Mouse (Mus musculus): ENCODE data around the gene Tex26. TPM values are rescaled to one million over a fixed set of nuclear protein-coding genes. Genes with fewer than 3 reads are reported as not detected.

Tex26 gene
- polyA plus RNA-seq, 1 experiment from 2014 or later = 0.14 TPM

DNA sequence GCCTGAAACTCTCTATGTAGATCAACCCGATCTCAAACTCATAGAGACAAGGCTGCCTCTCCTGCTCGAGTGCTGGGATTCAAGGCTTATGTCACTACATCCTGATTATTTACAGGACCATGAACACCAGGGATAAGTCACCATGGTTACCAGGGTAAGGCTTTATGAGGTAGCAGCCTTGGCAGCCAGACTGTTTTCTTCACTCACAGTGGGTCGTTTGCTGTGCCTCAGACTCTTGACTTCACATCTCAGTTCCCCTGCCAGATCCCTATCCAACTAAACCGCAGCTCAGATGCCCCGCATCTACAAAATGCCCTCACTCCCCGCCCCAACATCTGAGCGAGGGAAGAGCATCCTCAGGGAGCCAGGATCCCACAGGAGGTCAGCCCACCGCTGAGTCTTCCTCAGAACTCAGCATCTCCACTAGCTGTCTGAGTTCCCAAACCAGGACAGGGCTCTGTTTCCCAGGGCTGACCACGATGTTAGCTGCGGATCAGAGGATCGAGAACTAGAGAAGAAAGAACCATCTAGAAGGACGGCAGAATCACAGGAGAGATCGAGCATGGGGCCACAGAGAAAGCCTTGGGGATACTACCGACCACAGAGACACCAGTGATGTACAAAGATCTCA is 2.3 kb downstream of the Tex26 start:
- H3K27me3 ChIP-seq (ENCODE audit: insufficient read depth, low read length) = no peaks in the 10 kb centered on the region
- no peak overlapping the region for H3K4me3 ChIP-seq (replicated peaks; ENCODE audit: low read depth, low read length)
- no peaks in the 10 kb centered on the region for H3K9me3 ChIP-seq (replicated peaks; ENCODE audit: low read length)
- H3K9ac ChIP-seq (ENCODE audit: low read depth, low read length) = no peak overlapping the region
- ATAC-seq (replicated peaks; ENCODE audit: low FRiP score, low read depth) (no peak), DNase-seq (ENCODE audit: low spot score) (no peak)
- H3K4me2 ChIP-seq (ENCODE audit: low read length) = no peak overlapping the region
- no peaks in the 10 kb centered on the region for H3K36me3 ChIP-seq (ENCODE audit: insufficient read depth, low read length)
- H3K4me1 ChIP-seq (replicated peaks; ENCODE audit: insufficient read depth, low read length) = no peaks in the 10 kb centered on the region
- 67% methylated on average over 14 of the region's 14 CpGs for WGBS
- no peak overlapping the region for H3K27ac ChIP-seq
- TF ChIP-seq CTCF (IDR thresholded peaks at IDR 0.05; ENCODE audit: low read depth) = no peak

DNA sequence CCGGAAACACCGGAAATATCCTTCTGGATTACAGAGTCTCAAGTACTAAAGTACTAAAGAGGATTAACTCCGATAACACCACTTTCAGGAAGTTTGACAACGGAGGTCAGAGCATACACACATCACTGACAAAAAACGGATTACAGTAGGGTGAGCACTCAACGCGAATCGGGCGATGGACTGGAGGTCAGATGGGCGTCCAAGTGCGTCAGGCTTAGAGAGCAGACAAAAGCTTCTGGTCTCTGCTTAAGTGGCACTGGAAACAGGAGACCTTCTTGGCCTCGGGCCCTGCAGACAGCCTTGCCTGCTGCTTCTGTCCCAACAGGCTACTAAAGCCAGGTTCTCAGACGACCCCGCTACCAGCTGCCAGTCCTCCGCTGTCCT is 2.8 kb downstream of the Tex26 start:
- WGBS = 62% methylated on average over 15 of the region's 15 CpGs
- ATAC-seq (replicated peaks; ENCODE audit: low FRiP score, low read depth) = no peak
- H3K4me1 ChIP-seq (replicated peaks; ENCODE audit: insufficient read depth, low read length) = no peaks in the 10 kb centered on the region

DNA sequence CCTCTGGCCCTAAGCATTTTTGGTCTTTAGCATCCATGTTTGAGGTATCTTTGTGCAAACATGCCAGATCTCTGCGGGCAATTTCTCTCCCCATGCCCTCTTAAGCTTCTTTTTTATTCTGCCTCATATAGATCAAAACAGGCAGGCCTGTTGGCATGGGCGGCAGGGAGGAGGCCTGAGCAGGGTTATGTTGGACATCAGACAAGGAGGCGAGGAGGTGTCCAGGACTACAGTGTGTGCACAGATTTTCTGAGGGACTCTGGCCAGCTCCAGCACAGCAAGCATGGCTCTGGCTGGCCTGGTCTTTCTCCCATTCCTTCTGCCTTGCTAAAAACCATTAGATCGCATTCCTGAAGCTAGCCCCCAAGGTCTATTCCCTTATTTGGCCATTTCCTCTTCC is 5.0 kb downstream of the Tex26 start:
- no peak for TF ChIP-seq CTCF (IDR thresholded peaks at IDR 0.05; ENCODE audit: low read depth)

More for the DNA sequence above, 2.8 kb downstream of the Tex26 start:
- Histone ChIP-seq H3K36me3 (ENCODE audit: insufficient read depth, low read length) (no peaks in the 10 kb centered on the region), H3K4me3 (replicated peaks; ENCODE audit: low read depth, low read length) (no peak overlapping the region), H3K27ac (no peak overlapping the region), H3K9me3 (replicated peaks; ENCODE audit: low read length) (no peaks in the 10 kb centered on the region), H3K4me2 (ENCODE audit: low read length) (no peak overlapping the region), H3K27me3 (ENCODE audit: insufficient read depth, low read length) (no peaks in the 10 kb centered on the region), H3K9ac (ENCODE audit: low read depth, low read length) (no peak overlapping the region)
- no peak for DNase-seq (ENCODE audit: low spot score)
- no peak for TF ChIP-seq CTCF (IDR thresholded peaks at IDR 0.05; ENCODE audit: low read depth)

DNA sequence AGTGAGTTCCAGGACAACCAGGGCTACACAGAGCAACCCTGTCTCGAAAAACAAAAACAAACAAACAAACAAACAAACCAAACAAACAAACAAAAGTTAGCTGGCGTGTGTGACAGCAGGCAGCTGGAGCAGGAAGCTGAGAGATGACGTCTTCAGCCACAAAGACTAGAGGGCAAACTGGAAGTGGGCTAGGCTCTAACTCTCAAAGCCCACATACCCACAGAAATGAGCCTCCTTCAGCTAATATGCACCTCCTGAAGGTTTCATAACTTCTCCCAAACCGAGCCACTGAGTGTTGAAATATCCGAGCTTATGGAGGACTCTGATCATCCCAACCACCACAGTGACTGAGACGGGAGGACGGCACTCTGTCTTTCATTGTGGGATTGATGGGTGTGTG is 7.0 kb downstream of the Tex26 start:
- TF ChIP-seq CTCF (IDR thresholded peaks at IDR 0.05; ENCODE audit: low read depth) = no peak
- DNase-seq (ENCODE audit: low spot score) (no peak), ATAC-seq (replicated peaks; ENCODE audit: low FRiP score, low read depth) (no peak)
- no peak overlapping the region for H3K27ac ChIP-seq
- H3K27me3 ChIP-seq (ENCODE audit: insufficient read depth, low read length) = no peaks in the 10 kb centered on the region
- H3K36me3 ChIP-seq (ENCODE audit: insufficient read depth, low read length) = no peaks in the 10 kb centered on the region
- no peak overlapping the region for H3K9ac ChIP-seq (ENCODE audit: low read depth, low read length)
- H3K4me3 ChIP-seq (replicated peaks; ENCODE audit: low read depth, low read length) = no peak overlapping the region
- no peaks in the 10 kb centered on the region for H3K4me1 ChIP-seq (replicated peaks; ENCODE audit: insufficient read depth, low read length)
- no peak overlapping the region for H3K4me2 ChIP-seq (ENCODE audit: low read length)
- WGBS = 87% methylated on average over 7 of the region's 7 CpGs
- H3K9me3 ChIP-seq (replicated peaks; ENCODE audit: low read length) = no peaks in the 10 kb centered on the region

More for the DNA sequence above, 5.0 kb downstream of the Tex26 start:
- no peak overlapping the region for H3K9ac ChIP-seq (ENCODE audit: low read depth, low read length)
- H3K4me1 ChIP-seq (replicated peaks; ENCODE audit: insufficient read depth, low read length) = no peaks in the 10 kb centered on the region
- no peak overlapping the region for H3K4me2 ChIP-seq (ENCODE audit: low read length)
- no peak for ATAC-seq (replicated peaks; ENCODE audit: low FRiP score, low read depth)
- no peaks in the 10 kb centered on the region for H3K9me3 ChIP-seq (replicated peaks; ENCODE audit: low read length)
- no peak overlapping the region for H3K4me3 ChIP-seq (replicated peaks; ENCODE audit: low read depth, low read length)
- 64% methylated on average over 4 of the region's 4 CpGs for WGBS
- DNase-seq (ENCODE audit: low spot score) = peak; percentile 34
- no peak overlapping the region for H3K27ac ChIP-seq
- H3K27me3 ChIP-seq (ENCODE audit: insufficient read depth, low read length) = no peaks in the 10 kb centered on the region
- no peaks in the 10 kb centered on the region for H3K36me3 ChIP-seq (ENCODE audit: insufficient read depth, low read length)

DNA sequence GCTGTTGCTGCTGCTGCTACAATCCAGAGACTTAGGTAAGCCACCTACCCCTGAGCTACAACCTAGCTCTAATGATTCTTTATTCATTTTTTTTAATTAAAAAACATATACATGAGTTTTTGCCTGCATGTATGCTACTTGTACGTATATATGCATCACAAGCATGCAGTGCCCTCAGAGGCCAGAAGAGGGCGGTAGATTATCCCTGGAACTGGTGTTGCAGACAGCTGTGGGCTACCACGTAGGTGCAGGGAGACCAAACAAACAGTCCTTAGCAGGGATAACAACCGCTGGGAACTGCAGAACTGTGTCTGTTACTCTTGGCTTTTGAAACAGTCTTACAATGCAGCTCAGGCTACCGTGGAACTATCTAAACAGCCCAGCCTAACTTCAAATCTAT is 8.3 kb downstream of the Tex26 start:
- Histone ChIP-seq H3K4me1 (replicated peaks; ENCODE audit: insufficient read depth, low read length) (no peaks in the 10 kb centered on the region), H3K36me3 (ENCODE audit: insufficient read depth, low read length) (no peaks in the 10 kb centered on the region), H3K9me3 (replicated peaks; ENCODE audit: low read length) (no peaks in the 10 kb centered on the region), H3K27me3 (ENCODE audit: insufficient read depth, low read length) (no peaks in the 10 kb centered on the region), H3K9ac (ENCODE audit: low read depth, low read length) (no peak overlapping the region), H3K4me2 (ENCODE audit: low read length) (no peak overlapping the region), H3K27ac (no peak overlapping the region), H3K4me3 (replicated peaks; ENCODE audit: low read depth, low read length) (no peak overlapping the region)
- no peak for ATAC-seq (replicated peaks; ENCODE audit: low FRiP score, low read depth)
- DNase-seq (ENCODE audit: low spot score) = no peak
- WGBS = 86% methylated on average over 5 of the region's 5 CpGs
- TF ChIP-seq CTCF (IDR thresholded peaks at IDR 0.05; ENCODE audit: low read depth) = peak; percentile 41; the same call in 1 of the 2 replicates

DNA sequence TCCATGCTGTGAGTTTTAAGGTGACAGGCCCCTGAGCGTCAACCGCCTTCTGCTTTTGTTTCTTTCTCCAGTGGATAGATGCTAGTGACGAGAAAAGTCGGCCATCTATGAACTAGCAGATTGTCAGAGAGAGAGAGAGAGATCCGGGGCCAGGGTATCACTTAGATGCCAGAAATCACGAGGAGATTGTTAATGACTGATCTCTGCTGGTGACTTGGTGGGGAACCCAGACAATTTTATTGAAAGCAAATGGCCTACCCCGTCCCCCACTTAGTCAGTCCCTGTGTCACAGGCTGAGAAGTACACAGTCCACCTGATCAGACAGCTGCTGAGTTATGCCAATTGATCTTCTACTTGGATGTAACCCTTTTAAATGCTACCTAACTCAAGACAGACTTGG is 9.9 kb downstream of the Tex26 start:
- no peak overlapping the region for H3K9ac ChIP-seq (ENCODE audit: low read depth, low read length)
- H3K4me1 ChIP-seq (replicated peaks; ENCODE audit: insufficient read depth, low read length) = no peaks in the 10 kb centered on the region
- TF ChIP-seq CTCF (IDR thresholded peaks at IDR 0.05; ENCODE audit: low read depth) = no peak
- no peak overlapping the region for H3K27ac ChIP-seq
- no peak overlapping the region for H3K4me3 ChIP-seq (replicated peaks; ENCODE audit: low read depth, low read length)
- no peaks in the 10 kb centered on the region for H3K27me3 ChIP-seq (ENCODE audit: insufficient read depth, low read length)
- no peak overlapping the region for H3K4me2 ChIP-seq (ENCODE audit: low read length)
- ATAC-seq (replicated peaks; ENCODE audit: low FRiP score, low read depth) (no peak), DNase-seq (ENCODE audit: low spot score) (no peak)
- WGBS = 87% methylated on average over 7 of the region's 7 CpGs
- H3K36me3 ChIP-seq (ENCODE audit: insufficient read depth, low read length) = no peaks in the 10 kb centered on the region
- H3K9me3 ChIP-seq (replicated peaks; ENCODE audit: low read length) = no peaks in the 10 kb centered on the region

DNA sequence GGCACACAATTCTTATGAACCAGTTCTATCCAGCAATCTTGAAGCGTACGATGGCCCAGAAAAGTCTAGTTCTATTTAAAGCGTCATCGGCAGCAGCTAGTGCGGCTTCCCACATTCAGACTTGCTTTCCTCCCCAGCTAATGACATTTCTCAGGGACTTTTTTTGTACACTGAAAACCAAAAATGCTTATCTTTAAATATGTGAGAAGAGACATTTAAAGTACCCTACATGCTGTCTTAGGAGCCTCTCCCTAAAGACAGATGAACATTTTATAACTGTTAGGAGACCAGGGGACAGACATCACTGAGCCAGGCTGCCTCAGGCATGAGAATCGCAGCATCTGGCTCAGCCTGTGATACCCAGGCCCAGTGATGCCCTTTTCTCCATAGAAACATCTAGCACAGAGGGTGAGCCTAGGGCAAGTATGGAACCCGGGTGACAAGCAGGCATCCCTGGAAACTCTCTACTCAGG is 11.8 kb downstream of the Tex26 start:
- Histone ChIP-seq H3K4me1 (replicated peaks; ENCODE audit: insufficient read depth, low read length) (no peaks in the 10 kb centered on the region), H3K36me3 (ENCODE audit: insufficient read depth, low read length) (no peaks in the 10 kb centered on the region), H3K9ac (ENCODE audit: low read depth, low read length) (no peak overlapping the region), H3K27me3 (ENCODE audit: insufficient read depth, low read length) (no peaks in the 10 kb centered on the region), H3K27ac (no peak overlapping the region), H3K4me2 (ENCODE audit: low read length) (no peak overlapping the region), H3K9me3 (replicated peaks; ENCODE audit: low read length) (no peaks in the 10 kb centered on the region), H3K4me3 (replicated peaks; ENCODE audit: low read depth, low read length) (no peak overlapping the region)
- no peak for DNase-seq (ENCODE audit: low spot score)
- 80% methylated on average over 7 of the region's 7 CpGs for WGBS
- no peak for TF ChIP-seq CTCF (IDR thresholded peaks at IDR 0.05; ENCODE audit: low read depth)
- no peak for ATAC-seq (replicated peaks; ENCODE audit: low FRiP score, low read depth)

All from kidney, postnatal 0 days (tissue).